Mouse (Mus musculus) intestine, embryonic 15.5 days (tissue): ENCODE measurements at regions not wholly inside any gene's neighbourhood (a gene's known extent, or its start where the extent isn't known, plus 50 kb on each side); places are given as distances from the start of the nearest gene placed in this dataset.

Experiments
- ATAC-seq: fragments of 200-750 bp; cut with Nextera tagmentation; 2 replicates; pipeline ENCODE4 v1.8.0; 2017; ENCODE audit warnings: moderate TSS enrichment, moderate library complexity
- H3K27ac ChIP-seq: fragments of 300-500 bp; sonication (generic); 2 replicates; pipeline ENCODE4 v1.5.1; 2015; ENCODE audit warnings: mild to moderate bottlenecking, inconsistent platforms
- H3K27me3 ChIP-seq: fragments of 300-500 bp; sonication (generic); replicated peaks from 2 replicates; pipeline ENCODE4 v1.6.1; 2015; ENCODE audit warnings: inconsistent platforms
- H3K36me3 ChIP-seq: fragments of 300-500 bp; sonication (generic); 2 replicates; pipeline ENCODE4 v1.6.1; 2015; ENCODE audit warnings: inconsistent platforms
- H3K4me1 ChIP-seq: fragments of 300-500 bp; sonication (generic); replicated peaks from 2 replicates; pipeline ENCODE4 v1.6.1; 2015; ENCODE audit warnings: inconsistent platforms
- H3K4me2 ChIP-seq: fragments of 300-500 bp; sonication (generic); replicated peaks from 2 replicates; pipeline ENCODE4 v1.6.1; 2015; ENCODE audit warnings: mild to moderate bottlenecking, inconsistent platforms
- H3K4me3 ChIP-seq: fragments of 300-500 bp; sonication (generic); replicated peaks from 2 replicates; pipeline ENCODE4 v1.5.1; 2015; ENCODE audit warnings: inconsistent platforms
- H3K9ac ChIP-seq: fragments of 300-500 bp; sonication (generic); 2 replicates; pipeline ENCODE4 v1.6.1; 2015; ENCODE audit warnings: inconsistent platforms
- H3K9me3 ChIP-seq: fragments of 300-500 bp; sonication (generic); 2 replicates; pipeline ENCODE4 v1.6.1; 2016; ENCODE audit warnings: inconsistent platforms
- WGBS: fragments of 180-500 bp; shearing (Covaris S2); methylation state at CpG from one replicate; pipeline ENCODE4 v1.1.7; 2015; 5-methylcytosine and 5-hydroxymethylcytosine counted together

GRCm38 (mm10) chr4:81988796-81989195 lies 546.2 kb upstream of the Mpdz start:
- Histone ChIP-seq H3K9me3 (no peaks in the 10 kb centered on the region), H3K27me3 (no peaks in the 10 kb centered on the region), H3K4me3 (no peak overlapping the region), H3K9ac (no peak overlapping the region), H3K27ac (no peak overlapping the region), H3K4me1 (no peaks in the 10 kb centered on the region), H3K4me2 (no peak overlapping the region), H3K36me3 (no peaks in the 10 kb centered on the region)
- ATAC-seq: no peak
- 87% methylated on average over 2 of the region's 2 CpGs for WGBS

GRCm38 (mm10) chr4:81986616-81987015 lies 544.0 kb upstream of the Mpdz start:
- H3K9me3 ChIP-seq: no peaks in the 10 kb centered on the region
- H3K4me1 ChIP-seq: no peaks in the 10 kb centered on the region
- no peaks in the 10 kb centered on the region for H3K27me3 ChIP-seq
- WGBS: 64% methylated on average over 4 of the region's 4 CpGs
- H3K4me2 ChIP-seq: no peak overlapping the region
- no peak overlapping the region for H3K9ac ChIP-seq
- no peak for ATAC-seq
- H3K27ac ChIP-seq: no peak overlapping the region
- H3K4me3 ChIP-seq: no peak overlapping the region
- H3K36me3 ChIP-seq: no peaks in the 10 kb centered on the region

GRCm38 (mm10) chr4:81981811-81982210 lies 539.2 kb upstream of the Mpdz start:
- H3K27me3 ChIP-seq: no peaks in the 10 kb centered on the region
- H3K9ac ChIP-seq: no peak overlapping the region
- H3K27ac ChIP-seq: no peak overlapping the region
- no peak for ATAC-seq
- H3K4me1 ChIP-seq: no peaks in the 10 kb centered on the region
- no peaks in the 10 kb centered on the region for H3K9me3 ChIP-seq
- H3K4me3 ChIP-seq: no peak overlapping the region
- H3K36me3 ChIP-seq: no peaks in the 10 kb centered on the region
- WGBS: 97% methylated on average over 1 of the region's 1 CpGs
- H3K4me2 ChIP-seq: no peak overlapping the region

GRCm38 (mm10) chr4:81970472-81970871 lies 527.9 kb upstream of the Mpdz start:
- no peak overlapping the region for H3K27ac ChIP-seq
- H3K36me3 ChIP-seq: no peaks in the 10 kb centered on the region
- ATAC-seq: no peak
- H3K9ac ChIP-seq: no peak overlapping the region
- H3K4me2 ChIP-seq: no peak overlapping the region
- 78% methylated on average over 10 of the region's 10 CpGs for WGBS
- no peaks in the 10 kb centered on the region for H3K9me3 ChIP-seq
- no peak overlapping the region for H3K4me3 ChIP-seq
- no peaks in the 10 kb centered on the region for H3K27me3 ChIP-seq
- H3K4me1 ChIP-seq: no peaks in the 10 kb centered on the region

GRCm38 (mm10) chr4:81969621-81970115 lies 527.1 kb upstream of the Mpdz start:
- WGBS: 66% methylated on average over 3 of the region's 3 CpGs

GRCm38 (mm10) chr4:81966054-81966623 lies 523.5 kb upstream of the Mpdz start:
- H3K27me3 ChIP-seq: no peaks in the 10 kb centered on the region
- WGBS: 89% methylated on average over 1 of the region's 1 CpGs
- H3K9ac ChIP-seq: no peak overlapping the region
- H3K4me1 ChIP-seq: 0 out of 2 replicates have a peak, but pooled peaks cover 3% of the 10 kb centered on the region
- H3K36me3 ChIP-seq: no peaks in the 10 kb centered on the region
- ATAC-seq: no peak
- H3K4me2 ChIP-seq: no peak overlapping the region
- H3K4me3 ChIP-seq: no peak overlapping the region
- H3K9me3 ChIP-seq: no peaks in the 10 kb centered on the region
- no peak overlapping the region for H3K27ac ChIP-seq

More at GRCm38 (mm10) chr4:81969621-81970115, 527.1 kb upstream of the Mpdz start:
- Histone ChIP-seq H3K27ac (no peak overlapping the region), H3K4me3 (no peak overlapping the region), H3K4me2 (no peak overlapping the region), H3K9ac (no peak overlapping the region), H3K36me3 (no peaks in the 10 kb centered on the region), H3K27me3 (no peaks in the 10 kb centered on the region), H3K4me1 (no peaks in the 10 kb centered on the region), H3K9me3 (no peaks in the 10 kb centered on the region)
- no peak for ATAC-seq

GRCm38 (mm10) chr4:81963112-81963511 lies 520.5 kb upstream of the Mpdz start:
- no peaks in the 10 kb centered on the region for H3K36me3 ChIP-seq
- ATAC-seq: peak; percentile 71; the same call in 1 of the 2 replicates
- no peak overlapping the region for H3K9ac ChIP-seq
- H3K9me3 ChIP-seq: no peaks in the 10 kb centered on the region
- H3K27me3 ChIP-seq: no peaks in the 10 kb centered on the region
- no peak overlapping the region for H3K4me2 ChIP-seq
- H3K4me1 ChIP-seq: 0 out of 2 replicates have a peak, but pooled peaks cover 3% of the 10 kb centered on the region
- H3K27ac ChIP-seq: no peak overlapping the region
- WGBS: 43% methylated on average over 10 of the region's 10 CpGs
- no peak overlapping the region for H3K4me3 ChIP-seq

- no peaks in the 10 kb centered on the region for H3K27me3 ChIP-seq
- no peak overlapping the region for H3K4me3 ChIP-seq
- 0 out of 2 replicates have a peak, but pooled peaks cover 3% of the 10 kb centered on the region for H3K4me1 ChIP-seq
- WGBS: 53% methylated on average over 5 of the region's 5 CpGs
- H3K9ac ChIP-seq: no peak overlapping the region
- no peaks in the 10 kb centered on the region for H3K9me3 ChIP-seq
- no peaks in the 10 kb centered on the region for H3K36me3 ChIP-seq
- ATAC-seq: no peak
- no peak overlapping the region for H3K4me2 ChIP-seq
- H3K27ac ChIP-seq: 0 out of 2 replicates have a peak overlapping the region, but pooled peaks have one; percentile 17
These were observed 520.0 kb upstream of the Mpdz start for GRCm38 (mm10) chr4:81962586-81962985.

GRCm38 (mm10) chr4:81960552-81961534 lies 518.2 kb upstream of the Mpdz start:
- H3K4me1 ChIP-seq: 0 out of 2 replicates have a peak, but pooled peaks cover 3% of the 10 kb centered on the region
- no peaks in the 10 kb centered on the region for H3K9me3 ChIP-seq
- no peak overlapping the region for H3K9ac ChIP-seq
- 77% methylated on average over 16 of the region's 16 CpGs for WGBS
- H3K27me3 ChIP-seq: no peaks in the 10 kb centered on the region
- H3K4me3 ChIP-seq: no peak overlapping the region
- no peak for ATAC-seq
- H3K36me3 ChIP-seq: no peaks in the 10 kb centered on the region
- no peak overlapping the region for H3K27ac ChIP-seq
- no peak overlapping the region for H3K4me2 ChIP-seq

GRCm38 (mm10) chr4:81956926-81957694 lies 514.5 kb upstream of the Mpdz start:
- no peaks in the 10 kb centered on the region for H3K4me1 ChIP-seq
- no peaks in the 10 kb centered on the region for H3K9me3 ChIP-seq
- H3K27ac ChIP-seq: no peak overlapping the region
- peak; percentile 23; the same call in 1 of the 2 replicates for ATAC-seq
- no peaks in the 10 kb centered on the region for H3K36me3 ChIP-seq
- H3K27me3 ChIP-seq: no peaks in the 10 kb centered on the region
- no peak overlapping the region for H3K4me2 ChIP-seq
- H3K4me3 ChIP-seq: no peak overlapping the region
- H3K9ac ChIP-seq: no peak overlapping the region
- 48% methylated on average over 6 of the region's 6 CpGs for WGBS

GRCm38 (mm10) chr4:81953023-81953422 lies 510.4 kb upstream of the Mpdz start:
- no peak overlapping the region for H3K27ac ChIP-seq
- no peak for ATAC-seq
- H3K9me3 ChIP-seq: no peaks in the 10 kb centered on the region
- no peaks in the 10 kb centered on the region for H3K36me3 ChIP-seq
- no peak overlapping the region for H3K4me3 ChIP-seq
- H3K4me2 ChIP-seq: no peak overlapping the region
- H3K27me3 ChIP-seq: no peaks in the 10 kb centered on the region
- H3K9ac ChIP-seq: no peak overlapping the region
- 42% methylated on average over 4 of the region's 4 CpGs for WGBS
- no peaks in the 10 kb centered on the region for H3K4me1 ChIP-seq

- Histone ChIP-seq H3K9me3 (no peaks in the 10 kb centered on the region), H3K27ac (no peak overlapping the region), H3K36me3 (no peaks in the 10 kb centered on the region), H3K4me3 (no peak overlapping the region), H3K27me3 (no peaks in the 10 kb centered on the region), H3K9ac (no peak overlapping the region), H3K4me2 (no peak overlapping the region), H3K4me1 (no peaks in the 10 kb centered on the region)
- no peak for ATAC-seq
- WGBS: 67% methylated on average over 5 of the region's 5 CpGs
These were observed 494.8 kb upstream of the Mpdz start for GRCm38 (mm10) chr4:81937384-81937783.
